Mouse (Mus musculus) adrenal gland, postnatal 36 days (tissue): ENCODE data around the gene Ccdc180. TPM values are rescaled to one million over a fixed set of nuclear protein-coding genes. Genes with fewer than 3 reads are reported as not detected.
A peak's percentile ranks its signal among the peaks of the same experiment; 100 is the strongest.

Experiments used
- DNase-seq, 2 experiments: peaks; one replicate each; pipeline ENCODE4 v3.0.0; 2021; ENCODE audit warnings: mixed read lengths in 1 of 2
- long read RNA-seq, 2 experiments: library from polyadenylated mRNA; stranded (forward); transcript quantifications; one replicate each; pipeline ENCODE4 v2.0.0; 2021; ENCODE audit warnings: borderline sequencing depth in 2 of 2
- total RNA-seq, 2 experiments: library from RNA; stranded (reverse); gene quantifications; 2 replicates each; pipeline ENCODE4 v1.2.3; 2021

The Ccdc180 gene
- total RNA-seq = under 1 TPM; 0.13 to 0.23 TPM
- long read RNA-seq, experiment 1, partial matches to known transcripts = 0 of 1 reads
- long read RNA-seq, experiment 1, other reads (novel, unspliced or antisense) = 1 of 1 reads
- long read RNA-seq, experiment 2, partial matches to known transcripts = 1 of 1 reads
- long read RNA-seq, experiment 2, other reads (novel, unspliced or antisense) = 0 of 1 reads

GRCm38 (mm10) chr4:45890066-45890761 lies at the start of gene Ccdc180:
TSS of gene Ccdc180 (plus strand) at chr4:45890303.
- peak; percentile 93 for DNase-seq

DNA sequence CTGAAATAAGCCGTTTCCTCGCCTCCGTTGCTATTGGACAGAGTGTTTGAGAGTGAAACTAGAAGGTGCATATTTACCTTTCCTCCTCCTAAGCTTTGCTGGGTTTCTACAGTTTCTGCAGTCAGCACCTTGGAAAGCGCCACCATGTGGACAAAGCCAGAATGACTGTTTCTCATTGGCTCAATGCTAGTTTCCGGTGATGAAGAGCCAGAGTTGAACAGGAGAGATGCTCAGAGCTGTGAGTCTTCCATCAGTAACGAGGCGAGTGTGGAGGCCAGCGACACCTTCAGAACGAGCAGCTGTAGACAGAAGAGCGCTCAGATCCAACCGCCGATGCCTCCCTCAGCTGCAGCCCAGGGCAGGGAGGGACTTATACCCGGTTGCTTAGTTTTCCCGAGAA lies 45.7 kb upstream of the Ccdc180 start:
- DNase-seq = peak; percentile 43 to 49

DNA sequence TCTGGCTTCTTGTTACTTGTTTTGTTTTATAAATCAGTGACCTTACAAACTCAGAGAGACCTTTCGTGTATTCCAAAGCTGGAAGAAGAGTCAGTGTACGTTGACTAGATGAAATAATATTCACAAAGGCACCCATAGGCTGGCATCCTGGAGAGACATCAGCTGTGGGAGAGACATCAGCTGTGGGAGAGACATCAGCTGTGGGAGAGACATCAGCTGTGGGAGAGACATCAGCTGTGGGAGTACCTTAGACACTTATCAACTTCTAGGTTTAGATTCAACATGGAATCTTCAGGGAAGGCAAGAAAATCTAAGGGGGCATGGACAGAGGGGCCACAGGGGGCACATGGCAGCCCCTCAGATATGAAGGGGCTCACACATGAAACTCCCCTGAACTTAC lies 43.8 kb upstream of the Ccdc180 start:
- DNase-seq = no peak

GRCm38 (mm10) chr4:45848109-45848824 lies 41.8 kb upstream of the Ccdc180 start, which contains the start of gene Stra6l:
TSS of gene Stra6l (plus strand) at chr4:45848664.
- no peak for DNase-seq

GRCm38 (mm10) chr4:45848825-45849156 lies 41.3 kb upstream of the Ccdc180 start:
- no peak for DNase-seq

DNA sequence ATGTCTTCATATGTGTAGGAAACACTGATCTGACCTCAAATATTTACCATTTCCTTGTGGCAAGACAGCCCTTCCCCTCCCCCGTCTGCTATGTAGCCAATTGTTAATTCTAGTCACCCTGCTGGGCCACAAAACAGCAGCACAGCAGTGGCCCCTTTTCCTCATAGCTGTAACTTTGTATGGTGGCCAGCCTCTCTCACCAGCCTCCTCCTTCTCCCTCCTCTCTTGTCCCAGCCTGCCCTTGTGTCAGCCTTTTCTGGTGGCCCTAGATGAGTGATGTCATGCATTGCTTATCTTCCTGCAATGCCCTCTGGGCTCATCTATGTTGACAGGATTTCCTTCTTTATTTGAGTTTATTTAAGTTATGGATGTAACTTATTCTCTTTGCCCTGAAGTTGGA lies 40.7 kb upstream of the Ccdc180 start:
- DNase-seq = no peak

DNA sequence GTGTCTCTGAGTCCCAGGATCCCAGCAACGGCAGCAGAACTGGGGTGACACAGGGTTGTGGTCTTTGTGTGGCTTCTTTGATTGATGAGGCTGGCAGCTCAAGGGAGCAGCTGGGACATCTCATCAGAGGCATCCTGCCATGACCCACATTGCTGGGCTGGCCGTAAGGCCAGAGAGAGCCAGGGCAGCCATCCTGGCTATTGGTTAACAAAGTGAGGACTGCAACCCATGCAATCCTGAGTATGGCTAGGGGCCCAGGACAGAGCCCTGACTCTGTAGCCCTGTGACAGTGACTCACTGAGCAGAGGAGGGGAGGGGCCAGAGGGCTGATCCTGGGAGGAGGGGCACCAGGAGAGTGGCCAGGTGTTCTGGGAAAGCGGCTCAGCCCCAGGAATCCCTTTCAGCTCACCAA lies 38.5 kb upstream of the Ccdc180 start:
- DNase-seq = peak; percentile 75 to 83

- DNase-seq = no peak
Measured at GRCm38 (mm10) chr4:45853496-45854246, 36.4 kb upstream of the Ccdc180 start.

DNA sequence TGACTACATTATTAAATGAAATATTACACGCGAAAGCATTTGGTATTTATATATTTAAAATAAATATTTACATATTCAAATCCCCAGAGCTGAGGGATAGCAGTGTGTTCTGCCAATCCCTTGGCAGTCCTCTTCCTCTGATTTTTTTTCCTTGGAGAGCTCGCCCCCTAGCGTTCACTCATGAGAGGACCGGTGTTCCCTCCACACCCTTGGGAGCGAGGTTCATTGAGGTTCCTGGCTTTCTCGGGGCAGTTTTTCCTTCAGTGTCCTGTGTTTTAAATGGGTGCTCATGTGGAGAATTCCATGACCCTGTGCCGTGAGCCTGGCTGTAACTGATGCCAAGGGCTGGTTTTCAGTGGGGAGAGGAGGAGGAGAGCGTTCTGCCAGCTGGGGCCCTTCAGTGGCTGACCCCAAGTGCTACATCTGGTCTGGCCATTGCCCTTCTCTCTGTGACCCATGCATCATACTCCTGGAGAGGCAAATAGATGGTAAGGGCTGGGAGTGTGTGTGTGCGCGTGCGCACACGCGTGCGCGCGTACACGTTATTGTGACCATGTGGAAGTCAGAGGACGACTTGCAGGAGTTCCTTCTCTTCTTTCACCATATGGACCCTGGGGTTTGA lies 34.2 kb upstream of the Ccdc180 start:
- peak; percentile 83 for DNase-seq

- no peak for DNase-seq
Measured at GRCm38 (mm10) chr4:45861160-45861559, 28.9 kb upstream of the Ccdc180 start.

- DNase-seq = no peak
Measured at GRCm38 (mm10) chr4:45867416-45867815, 22.7 kb upstream of the Ccdc180 start.

- DNase-seq = no peak
Measured at GRCm38 (mm10) chr4:45869021-45869815, 20.9 kb upstream of the Ccdc180 start.

- DNase-seq = no peak
Measured at GRCm38 (mm10) chr4:45872147-45872546, 18.0 kb upstream of the Ccdc180 start.

- peak; percentile 47 to 68 for DNase-seq
Measured at GRCm38 (mm10) chr4:45878929-45879328, 11.2 kb upstream of the Ccdc180 start.

- no peak for DNase-seq
Measured at GRCm38 (mm10) chr4:45882521-45882920, 7.6 kb upstream of the Ccdc180 start.

- no peak for DNase-seq
Measured at GRCm38 (mm10) chr4:45883250-45883649, 6.9 kb upstream of the Ccdc180 start.

DNA sequence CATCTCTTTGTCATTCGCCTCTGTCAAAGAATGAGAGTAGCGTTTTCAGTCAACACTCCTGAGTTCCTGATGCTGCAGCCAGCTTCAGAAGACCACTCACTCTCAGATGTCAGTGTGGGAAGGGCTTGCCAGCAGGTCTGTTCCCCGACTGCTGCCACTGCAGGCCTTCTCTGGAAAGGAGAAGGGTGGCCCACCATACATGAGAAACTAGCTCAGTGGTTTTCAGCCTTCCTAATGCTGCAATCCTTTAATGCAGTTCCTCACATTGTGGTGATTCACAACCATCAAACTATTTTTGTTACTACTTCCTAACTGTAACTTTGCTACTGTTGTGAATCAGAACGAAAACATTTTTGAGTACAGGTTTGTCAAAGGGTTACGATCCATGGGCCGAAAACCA lies 616 bp upstream of the Ccdc180 start:
- DNase-seq = no peak

DNA sequence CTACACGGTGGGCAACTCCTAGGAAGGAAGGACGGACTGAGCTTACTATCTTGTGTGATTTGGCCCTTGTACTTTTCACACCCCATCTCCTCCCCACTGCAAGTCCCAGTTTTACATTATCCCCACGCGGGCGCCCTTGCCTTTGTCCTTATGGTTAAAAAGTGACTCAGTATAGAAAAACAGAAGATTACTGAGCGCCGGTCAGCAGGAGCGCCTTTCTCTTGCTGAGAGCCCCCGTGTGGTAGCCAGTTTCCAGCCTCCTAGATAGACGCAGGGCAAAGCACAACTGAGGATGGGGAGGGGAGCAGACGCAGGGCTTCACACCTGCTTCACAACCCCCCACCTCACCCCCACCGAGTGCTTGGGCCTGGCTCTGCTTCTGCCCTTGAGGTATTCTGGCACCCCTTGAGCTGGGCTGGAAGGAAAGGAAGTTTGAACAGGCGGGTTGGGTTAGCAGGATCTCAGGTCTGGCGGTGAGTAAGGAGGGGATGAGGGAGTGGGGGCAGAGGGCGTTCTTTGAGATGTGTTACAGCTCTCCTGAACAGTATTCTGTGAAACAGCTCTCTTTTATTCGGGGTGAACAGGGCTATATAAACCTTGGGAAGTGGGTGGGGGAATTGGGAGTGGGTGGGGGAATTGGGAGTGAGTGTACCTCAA lies 6.5 kb downstream of the Ccdc180 start:
- no peak for DNase-seq

GRCm38 (mm10) chr4:45898413-45898812 lies 8.3 kb downstream of the Ccdc180 start:
- DNase-seq = no peak

- DNase-seq = no peak
Measured at GRCm38 (mm10) chr4:45909256-45909655, 19.2 kb downstream of the Ccdc180 start.

DNA sequence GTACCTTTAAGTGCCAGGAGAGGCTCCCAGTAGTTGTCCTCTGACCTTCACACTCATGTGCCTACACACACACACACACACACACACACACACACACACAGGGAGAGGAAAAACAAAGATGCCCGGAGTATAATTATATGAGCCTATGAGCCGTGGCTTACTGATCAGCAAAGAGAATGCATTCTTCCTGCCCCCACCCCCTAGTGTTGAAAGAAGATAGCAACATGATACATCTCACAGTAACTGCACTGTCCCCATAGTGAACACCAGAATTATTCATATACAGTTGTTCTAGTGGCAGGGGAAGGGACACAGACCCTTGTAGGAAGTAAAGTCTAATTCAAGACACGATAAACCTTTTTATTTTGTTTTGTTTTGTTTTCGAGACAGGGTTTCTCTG lies 19.8 kb downstream of the Ccdc180 start:
- DNase-seq = no peak
